Mouse (Mus musculus) urinary bladder, postnatal 36 days (tissue): ENCODE results near the gene Thbs2.
"Not testable (repeated sequence)": the region's sequence is repeated elsewhere in the genome, so short reads cannot be mapped to it uniquely, and the experiment has no call there.

Source experiments
- DNase-seq, 2 experiments: peaks; one replicate each; pipeline ENCODE4 v3.0.0; 2022; ENCODE audit warnings: low spot score in 2 of 2, mixed read lengths in 1 of 2

Gene Thbs2

DNA sequence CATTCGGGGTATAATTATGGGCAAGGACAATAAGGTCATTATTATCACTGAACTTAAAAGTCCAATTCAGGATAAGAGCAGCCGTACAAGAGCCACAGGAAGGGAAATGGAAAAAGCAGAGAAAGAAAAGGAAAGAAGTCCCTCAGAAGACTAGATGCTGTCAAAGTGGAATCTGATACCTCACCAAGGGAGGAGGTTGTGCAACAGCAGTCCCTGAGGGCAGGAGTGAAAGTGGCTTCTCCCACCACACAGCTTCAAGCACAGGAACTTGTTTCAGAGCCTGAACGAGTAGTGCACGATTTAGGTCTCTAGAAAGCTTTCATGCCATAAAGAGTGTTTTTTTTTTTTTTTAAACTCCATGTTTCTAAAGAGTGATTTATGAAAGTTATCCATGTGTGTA is 65.1 kb downstream of the Thbs2 start:
- no peak for DNase-seq

DNA sequence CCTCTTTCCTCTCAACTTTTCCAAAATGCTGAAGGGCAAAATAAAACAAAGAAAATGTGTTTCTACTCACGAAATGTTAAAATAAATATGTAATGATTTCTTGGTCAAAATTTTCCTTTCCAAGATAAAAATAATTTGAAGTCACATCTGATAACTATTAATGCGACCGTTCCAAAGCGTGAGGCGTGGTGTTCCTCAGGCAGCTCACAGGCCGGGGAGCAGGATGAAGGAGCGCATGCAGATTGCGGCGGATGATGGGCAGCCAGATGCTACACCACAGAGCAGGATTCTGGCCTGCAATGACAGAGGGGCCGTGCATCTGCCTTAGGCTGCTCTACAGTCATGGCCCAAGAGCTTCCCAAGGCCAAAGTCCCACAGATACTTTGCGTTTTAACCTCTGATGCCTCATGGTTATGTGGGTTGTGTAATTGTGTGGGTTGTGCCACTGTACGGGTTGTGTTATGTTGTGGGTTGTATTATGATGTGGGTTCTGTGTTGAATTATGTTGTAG is 66.2 kb downstream of the Thbs2 start:
- DNase-seq: no peak

GRCm38 (mm10) chr17:14624433-14624832 is 69.6 kb downstream of the Thbs2 start:
- no peak for DNase-seq

- DNase-seq: not testable (repeated sequence)
Observed at GRCm38 (mm10) chr17:14621006-14621405, 73.0 kb downstream of the Thbs2 start.

- no peak for DNase-seq
Observed at GRCm38 (mm10) chr17:14620037-14620436, 74.0 kb downstream of the Thbs2 start.

DNA sequence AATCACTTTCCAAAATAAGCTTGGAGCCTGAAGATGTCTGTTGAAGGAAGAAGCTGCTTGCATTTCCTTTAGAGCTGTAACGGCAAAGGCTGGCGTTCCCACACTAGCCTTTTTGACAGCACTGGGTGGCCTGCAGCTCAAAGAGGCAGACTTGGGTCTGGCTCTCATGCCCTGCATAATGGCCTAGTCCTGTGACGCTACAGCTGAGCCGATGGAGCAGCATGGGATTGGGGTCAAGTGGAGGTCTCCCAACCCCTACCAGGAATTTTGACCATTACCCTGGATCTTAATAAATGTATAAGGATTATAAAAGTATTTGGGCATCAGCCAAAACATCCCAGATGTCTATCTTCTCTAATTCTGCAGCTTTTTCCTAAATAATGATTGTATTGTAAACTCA is 75.0 kb downstream of the Thbs2 start:
- DNase-seq: no peak
